Mouse (Mus musculus) limb, embryonic 15.5 days (tissue): ENCODE data around the gene Ciart. TPM values are rescaled to one million over a fixed set of nuclear protein-coding genes. Genes with fewer than 3 reads are reported as not detected.
"Not testable (repeated sequence)": the region's sequence is repeated elsewhere in the genome, so short reads cannot be mapped to it uniquely, and the experiment has no call there.

ENCODE experiments used
- ATAC-seq: fragments of 200-750 bp; cut with Nextera tagmentation; 2 replicates; pipeline ENCODE4 v1.8.0; 2017; ENCODE audit warnings: low read depth, moderate TSS enrichment; ENCODE audit not compliant: insufficient number of reproducible peaks, low FRiP score, low TSS enrichment
- H3K27ac ChIP-seq: fragments of 300-500 bp; sonication (generic); 2 replicates; pipeline ENCODE4 v1.5.1; 2015; ENCODE audit warnings: moderate library complexity, mild to moderate bottlenecking, inconsistent platforms
- H3K27me3 ChIP-seq: fragments of 300-500 bp; sonication (generic); 2 replicates; pipeline ENCODE4 v1.6.1; 2015; ENCODE audit warnings: inconsistent platforms
- H3K36me3 ChIP-seq: fragments of 300-500 bp; sonication (generic); 2 replicates; pipeline ENCODE4 v1.6.1; 2015; ENCODE audit warnings: inconsistent platforms
- H3K4me1 ChIP-seq: fragments of 300-500 bp; sonication (generic); 2 replicates; pipeline ENCODE4 v1.6.1; 2015; ENCODE audit warnings: inconsistent platforms
- H3K4me2 ChIP-seq: fragments of 300-500 bp; sonication (generic); 2 replicates; pipeline ENCODE4 v1.6.1; 2015; ENCODE audit warnings: mild to moderate bottlenecking, inconsistent platforms
- H3K4me3 ChIP-seq: fragments of 300-500 bp; sonication (generic); 2 replicates; pipeline ENCODE4 v1.5.1; 2015; ENCODE audit warnings: mild to moderate bottlenecking, inconsistent platforms
- H3K9ac ChIP-seq: fragments of 300-500 bp; sonication (generic); 2 replicates; pipeline ENCODE4 v1.6.1; 2015; ENCODE audit warnings: inconsistent platforms
- H3K9me3 ChIP-seq: fragments of 300-500 bp; sonication (generic); 2 replicates; pipeline ENCODE4 v1.6.1; 2016; ENCODE audit warnings: inconsistent platforms
- WGBS: fragments of 180-500 bp; shearing (Covaris S2); methylation state at CpG from one replicate; pipeline ENCODE4 v1.1.7; 2015; 5-methylcytosine and 5-hydroxymethylcytosine counted together
- polyA plus RNA-seq: library from polyadenylated mRNA; unstranded; fragments of >200 nt; fragmentation: Nextera tagmentation; extraction: Ambion mirVana; gene quantifications from 2 replicates; pipeline ENCODE4 v1.2.1, GENCODE M21; 2015

Gene Ciart
- polyA plus RNA-seq: 11.9 and 13.6 TPM in 2 replicates

DNA sequence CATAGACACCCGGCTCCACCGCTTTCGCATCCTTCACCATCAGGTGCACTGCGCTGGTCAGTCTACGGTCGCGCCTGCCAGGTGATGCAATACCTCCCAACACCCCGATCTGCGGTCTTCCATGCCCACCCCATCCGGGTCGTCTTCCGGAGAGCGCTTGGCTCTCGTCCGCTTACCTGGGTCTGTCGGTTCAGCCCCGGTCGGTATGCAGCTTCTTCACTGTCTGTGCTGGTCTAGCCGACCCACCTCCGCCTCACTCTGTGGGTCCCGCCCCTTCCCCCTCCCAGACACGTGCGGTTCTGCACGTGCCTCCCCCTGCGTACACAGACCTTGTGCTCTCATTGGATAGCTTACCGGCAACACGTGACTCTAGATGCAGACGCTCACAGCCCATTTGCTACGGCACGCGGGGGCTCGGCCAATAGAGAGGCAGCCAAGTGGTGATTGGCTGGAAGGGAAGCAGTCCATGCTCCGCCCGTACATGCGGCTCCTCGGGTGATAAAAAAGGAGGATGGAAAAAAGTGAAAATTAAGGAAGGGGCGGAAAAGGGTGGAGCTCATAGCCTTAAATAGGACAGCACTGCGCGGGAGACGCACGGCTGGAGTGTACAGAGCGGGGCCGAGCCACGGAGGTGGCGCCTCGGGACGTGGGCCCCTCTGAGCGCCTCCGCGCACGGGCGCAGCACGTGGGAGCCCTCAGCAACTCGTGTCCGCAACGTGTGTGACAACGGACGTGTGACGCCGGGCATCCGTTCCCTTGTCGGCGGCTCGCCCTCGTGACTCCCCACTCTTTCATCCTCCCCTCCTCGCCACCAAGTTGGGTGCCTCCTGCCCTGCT, at the start of gene Ciart:
Gene Ciart, minus strand, starts transcription at position 273 of the 837 bp plus-strand sequence.
- Histone ChIP-seq H3K36me3 (no peaks in the 10 kb centered on the region), H3K27ac (peak within 1 kb of the TSS; percentile 70), H3K4me1 (peaks cover 15% of the 10 kb centered on the region), H3K27me3 (no peaks in the 10 kb centered on the region), H3K4me3 (peak within 1 kb of the TSS; percentile 50), H3K9me3 (no peaks in the 10 kb centered on the region), H3K4me2 (peak within 1 kb of the TSS; percentile 92), H3K9ac (peak within 1 kb of the TSS; percentile 39)
- peak; percentile 99 for ATAC-seq
- under 1% methylated on average over 65 of the region's 66 CpGs for WGBS

DNA sequence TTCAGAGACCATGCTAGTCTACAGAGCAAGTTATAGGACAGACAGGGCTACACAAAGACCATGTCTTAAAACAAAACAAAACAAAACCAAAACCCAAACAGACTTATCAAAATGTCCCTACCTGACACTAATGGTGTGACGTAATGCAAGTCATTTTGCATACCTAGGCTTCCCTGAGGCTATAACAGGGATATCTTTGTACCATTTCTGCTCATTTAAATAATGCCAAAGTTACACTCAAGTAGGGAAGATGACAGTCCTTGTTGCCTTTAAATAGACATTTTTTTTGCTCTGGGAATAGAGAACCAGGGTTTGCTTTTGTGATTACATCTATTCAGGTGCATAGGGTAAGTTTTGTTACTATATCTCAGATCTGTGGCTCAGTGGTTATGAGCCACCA, 49.4 kb upstream of the Ciart start:
- H3K36me3 ChIP-seq: peaks cover 25% of the 10 kb centered on the region
- no peak overlapping the region for H3K4me2 ChIP-seq
- peaks cover 10% of the 10 kb centered on the region; the same call in 1 of the 2 replicates for H3K4me1 ChIP-seq
- no peaks in the 10 kb centered on the region for H3K9me3 ChIP-seq
- no peak for ATAC-seq
- no peak overlapping the region for H3K4me3 ChIP-seq
- H3K9ac ChIP-seq: no peak overlapping the region
- 83% methylated on average over 1 of the region's 1 CpGs for WGBS
- H3K27ac ChIP-seq: no peak overlapping the region
- no peaks in the 10 kb centered on the region for H3K27me3 ChIP-seq

GRCm38 (mm10) chr3:95930471-95930789, 48.4 kb upstream of the Ciart start:
- no peak for ATAC-seq
- 1% methylated on average over 5 of the region's 5 CpGs for WGBS
- H3K27ac ChIP-seq: peak overlapping the region; percentile 95
- H3K4me3 ChIP-seq: peak overlapping the region; percentile 89
- peak overlapping the region; percentile 95 for H3K9ac ChIP-seq
- H3K4me1 ChIP-seq: peaks cover 10% of the 10 kb centered on the region; the same call in 1 of the 2 replicates
- H3K9me3 ChIP-seq: no peaks in the 10 kb centered on the region
- peak overlapping the region; percentile 69 for H3K4me2 ChIP-seq
- peaks cover 22% of the 10 kb centered on the region for H3K36me3 ChIP-seq
- H3K27me3 ChIP-seq: no peaks in the 10 kb centered on the region

DNA sequence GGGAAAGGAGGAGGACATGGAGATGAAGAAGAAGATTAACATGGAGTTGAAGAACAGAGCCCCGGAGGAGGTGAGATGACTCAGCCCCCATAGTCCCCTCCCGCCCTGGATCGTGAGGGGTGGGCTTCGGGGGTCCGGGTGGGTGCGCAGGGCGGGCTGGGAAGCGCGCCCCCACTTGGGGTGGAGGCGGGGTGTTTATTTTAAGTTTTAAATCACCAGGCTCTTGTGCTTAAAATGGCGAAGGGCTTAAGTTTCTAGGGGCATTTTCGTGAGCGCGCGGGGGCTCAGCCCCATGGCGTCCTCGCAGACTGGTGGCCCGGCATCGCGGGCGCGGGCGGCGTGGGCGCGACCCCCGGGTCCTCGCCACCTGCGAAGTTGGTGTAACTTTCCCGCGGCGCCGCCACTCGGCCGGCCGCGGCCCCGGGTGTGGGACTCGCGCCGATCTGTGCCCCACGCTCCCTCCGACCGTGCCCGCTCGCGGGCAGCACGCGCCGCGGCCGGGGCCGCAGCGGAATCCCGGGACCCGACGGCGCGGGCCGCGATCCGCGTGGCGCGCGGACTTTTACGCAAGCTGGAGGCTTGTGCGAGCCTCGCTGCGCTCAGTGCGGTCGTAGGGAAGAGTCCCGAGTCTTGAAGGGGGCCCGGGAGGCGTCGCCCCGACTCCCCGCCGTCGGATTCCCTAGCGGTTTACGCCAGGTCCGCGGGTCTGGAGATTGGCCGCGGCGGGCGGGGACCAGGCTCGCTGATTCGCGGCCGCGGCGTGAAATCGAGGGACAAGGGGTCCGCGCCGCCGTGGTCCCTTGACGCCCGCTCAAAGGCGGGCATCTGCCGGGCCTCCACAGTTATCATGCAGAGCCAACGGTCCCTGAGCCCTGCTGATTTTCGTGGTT, 47.8 kb upstream of the Ciart start:
- WGBS: under 1% methylated on average over 100 of the region's 105 CpGs
- ATAC-seq: peak; percentile 15; the same call in 1 of the 2 replicates
- peaks cover 16% of the 10 kb centered on the region for H3K36me3 ChIP-seq

GRCm38 (mm10) chr3:95928658-95929503, 46.8 kb upstream of the Ciart start, which contains the start of gene Anp32e:
Gene Anp32e (plus strand): TSS chr3:95929246.
- Histone ChIP-seq H3K4me2 (peak within 1 kb of the TSS; percentile 69), H3K4me3 (peak within 1 kb of the TSS; percentile 89), H3K27ac (peak within 1 kb of the TSS; percentile 95), H3K9ac (peak within 1 kb of the TSS; percentile 95), H3K36me3 (peaks cover 7% of the 10 kb centered on the region), H3K27me3 (no peaks in the 10 kb centered on the region), H3K4me1 (peaks cover 10% of the 10 kb centered on the region; the same call in 1 of the 2 replicates), H3K9me3 (no peaks in the 10 kb centered on the region)
- ATAC-seq: peak; percentile 100
- WGBS: under 1% methylated on average over 49 of the region's 49 CpGs

More for the DNA sequence above, 47.8 kb upstream of the Ciart start:
- Histone ChIP-seq H3K4me2 (peak overlapping the region; percentile 69), H3K4me1 (peaks cover 10% of the 10 kb centered on the region; the same call in 1 of the 2 replicates), H3K27ac (peak overlapping the region; percentile 95), H3K9ac (peak overlapping the region; percentile 95), H3K27me3 (no peaks in the 10 kb centered on the region), H3K9me3 (no peaks in the 10 kb centered on the region), H3K4me3 (peak overlapping the region; percentile 89)

DNA sequence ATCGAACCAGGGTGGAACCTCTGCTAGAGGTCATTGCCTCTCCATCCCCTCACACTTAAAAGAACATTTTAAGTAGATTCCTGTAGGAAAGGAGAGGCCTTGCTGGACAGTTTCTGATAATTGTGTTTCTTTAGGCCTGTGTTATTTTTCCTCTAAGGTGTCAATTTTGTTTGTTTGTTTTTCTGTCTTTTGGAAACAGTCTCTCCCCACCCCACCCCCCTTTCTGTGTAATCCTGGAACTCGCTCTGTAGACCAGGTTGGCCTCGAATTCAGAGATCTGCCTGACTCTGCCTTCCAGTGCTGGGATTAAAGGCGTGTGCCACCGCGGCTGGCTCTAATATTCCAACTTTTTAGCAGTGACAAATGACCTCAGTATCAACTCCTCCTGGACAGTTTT, 46.2 kb upstream of the Ciart start:
- H3K9ac ChIP-seq: peak overlapping the region; percentile 24; the same call in 1 of the 2 replicates
- 66% methylated on average over 6 of the region's 6 CpGs for WGBS
- no peaks in the 10 kb centered on the region for H3K9me3 ChIP-seq
- peak overlapping the region; percentile 80 for H3K27ac ChIP-seq
- peak overlapping the region; percentile 56 for H3K4me2 ChIP-seq
- H3K36me3 ChIP-seq: peaks cover under 1% of the 10 kb centered on the region; the same call in 1 of the 2 replicates
- H3K27me3 ChIP-seq: no peaks in the 10 kb centered on the region
- peak overlapping the region; percentile 89 for H3K4me3 ChIP-seq
- peaks cover 10% of the 10 kb centered on the region; the same call in 1 of the 2 replicates for H3K4me1 ChIP-seq
- no peak for ATAC-seq

DNA sequence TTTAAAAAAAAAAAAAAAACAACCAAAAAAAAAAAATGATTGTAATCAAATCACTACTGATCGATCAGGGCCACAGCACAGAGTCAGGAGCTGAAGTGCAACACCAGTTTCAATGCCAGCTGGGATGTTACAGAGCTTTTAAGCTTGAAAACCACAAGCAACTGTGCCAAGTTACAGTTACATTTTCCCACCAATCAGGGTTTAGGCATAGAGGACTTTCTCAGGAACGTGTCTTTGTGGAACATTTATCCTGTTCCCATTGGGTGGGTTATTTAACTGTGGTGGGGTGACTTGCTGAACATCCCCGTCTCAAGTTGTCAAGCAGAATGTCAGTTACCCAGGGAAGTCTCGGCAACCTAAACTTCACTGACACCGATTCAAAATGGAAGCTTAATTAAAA, 43.0 kb upstream of the Ciart start:
- Histone ChIP-seq H3K4me3 (no peak overlapping the region), H3K36me3 (no peaks in the 10 kb centered on the region), H3K9ac (no peak overlapping the region), H3K4me1 (peaks cover 2% of the 10 kb centered on the region; the same call in 1 of the 2 replicates), H3K27ac (no peak overlapping the region), H3K4me2 (no peak overlapping the region), H3K27me3 (no peaks in the 10 kb centered on the region), H3K9me3 (no peaks in the 10 kb centered on the region)
- no peak for ATAC-seq
- 75% methylated on average over 5 of the region's 5 CpGs for WGBS

- 65% methylated on average over 4 of the region's 4 CpGs for WGBS
- Histone ChIP-seq H3K27me3 (no peaks in the 10 kb centered on the region), H3K9me3 (no peaks in the 10 kb centered on the region), H3K4me2 (no peak overlapping the region), H3K27ac (no peak overlapping the region), H3K4me3 (no peak overlapping the region), H3K9ac (no peak overlapping the region), H3K4me1 (peaks cover 2% of the 10 kb centered on the region; the same call in 1 of the 2 replicates), H3K36me3 (no peaks in the 10 kb centered on the region)
- no peak for ATAC-seq
These were observed 42.1 kb upstream of the Ciart start for GRCm38 (mm10) chr3:95924185-95924584.

GRCm38 (mm10) chr3:95923429-95923828, 41.4 kb upstream of the Ciart start:
- not testable (repeated sequence) for H3K4me1 ChIP-seq, H3K27ac ChIP-seq, H3K27me3 ChIP-seq, H3K36me3 ChIP-seq, H3K4me2 ChIP-seq, ATAC-seq, H3K9ac ChIP-seq, H3K4me3 ChIP-seq, H3K9me3 ChIP-seq
- WGBS: 90% methylated on average over 7 of the region's 7 CpGs

GRCm38 (mm10) chr3:95920532-95920931, 38.5 kb upstream of the Ciart start:
- H3K4me2 ChIP-seq, H3K4me3 ChIP-seq, H3K9ac ChIP-seq, ATAC-seq, H3K36me3 ChIP-seq, H3K27me3 ChIP-seq, H3K27ac ChIP-seq, H3K9me3 ChIP-seq, H3K4me1 ChIP-seq: not testable (repeated sequence)
- 61% methylated on average over 2 of the region's 2 CpGs for WGBS

- Histone ChIP-seq H3K9ac (no peak overlapping the region), H3K27ac (no peak overlapping the region), H3K27me3 (no peaks in the 10 kb centered on the region), H3K4me2 (no peak overlapping the region), H3K4me3 (no peak overlapping the region), H3K9me3 (no peaks in the 10 kb centered on the region), H3K36me3 (no peaks in the 10 kb centered on the region), H3K4me1 (no peaks in the 10 kb centered on the region)
- 72% methylated on average over 7 of the region's 7 CpGs for WGBS
- ATAC-seq: no peak
These were observed 34.7 kb upstream of the Ciart start for GRCm38 (mm10) chr3:95916760-95917159.
